Mouse (Mus musculus) embryonic facial prominence, embryonic 11.5 days (tissue): Measurements from ENCODE around the gene Cds2. TPM values are rescaled to one million over a fixed set of nuclear protein-coding genes. Genes with fewer than 3 reads are reported as not detected.
"Not testable (repeated sequence)": the region's sequence is repeated elsewhere in the genome, so short reads cannot be mapped to it uniquely, and the experiment has no call there.

Experiments
- ATAC-seq: fragments of 200-750 bp; cut with Nextera tagmentation; replicated peaks from 2 replicates; pipeline ENCODE4 v1.8.0; 2017; ENCODE audit warnings: low read depth; ENCODE audit not compliant: insufficient number of reproducible peaks, low FRiP score, low TSS enrichment
- DNase-seq: peaks from one replicate; pipeline ENCODE4 v3.0.0-alpha.2; 2015; ENCODE audit warnings: low spot score
- H3K27ac ChIP-seq: fragments of 300-500 bp; sonication (generic); replicated peaks from 2 replicates; pipeline ENCODE4 v1.5.1; 2014; ENCODE audit warnings: mild to moderate bottlenecking, low read depth, low read length, control low read depth
- H3K27me3 ChIP-seq: fragments of 300-500 bp; sonication (generic); 2 replicates; pipeline ENCODE4 v1.6.1; 2014; ENCODE audit warnings: mild to moderate bottlenecking, low read length, moderate library complexity, mixed read lengths; ENCODE audit not compliant: control insufficient read depth, insufficient read depth
- H3K36me3 ChIP-seq: fragments of 300-500 bp; sonication (generic); replicated peaks from 2 replicates; pipeline ENCODE4 v1.6.1; 2014; ENCODE audit warnings: low read depth, mild to moderate bottlenecking, low read length, moderate library complexity, mixed read lengths; ENCODE audit not compliant: control insufficient read depth, insufficient read depth
- H3K4me1 ChIP-seq: fragments of 300-500 bp; sonication (generic); 2 replicates; pipeline ENCODE4 v1.6.1; 2014; ENCODE audit warnings: low read length, mixed read lengths; ENCODE audit not compliant: control insufficient read depth, insufficient read depth
- H3K4me2 ChIP-seq: fragments of 300-500 bp; sonication (generic); 2 replicates; pipeline ENCODE4 v1.6.1; 2014; ENCODE audit warnings: low read depth, mild to moderate bottlenecking, control low read depth, low read length, moderate library complexity
- H3K4me3 ChIP-seq: fragments of 300-500 bp; sonication (generic); 2 replicates; pipeline ENCODE4 v1.5.1; 2014; ENCODE audit warnings: low read depth, low read length, control low read depth
- H3K9ac ChIP-seq: fragments of 300-500 bp; sonication (generic); replicated peaks from 2 replicates; pipeline ENCODE4 v1.6.1; 2014; ENCODE audit warnings: mild to moderate bottlenecking, control low read depth, low read length
- H3K9me3 ChIP-seq: fragments of 300-500 bp; sonication (generic); replicated peaks from 2 replicates; pipeline ENCODE4 v1.6.1; 2016; ENCODE audit warnings: mild to moderate bottlenecking, low read length, inconsistent platforms, mixed read lengths; ENCODE audit not compliant: control insufficient read depth
- WGBS: fragments of 180-500 bp; shearing (Covaris S2); extraction: QIAGEN DNeasy Blood & Tissue Kit; methylation state at CpG from one replicate; pipeline ENCODE4 v1.1.7; 2014; 5-methylcytosine and 5-hydroxymethylcytosine counted together
- polyA plus RNA-seq: library from polyadenylated mRNA; unstranded; fragments of >200 nt; fragmentation: Nextera tagmentation; extraction: Ambion mirVana; gene quantifications from 2 replicates; pipeline ENCODE4 v1.2.1, GENCODE M21; 2014

Gene Cds2
- 32.2 and 33.2 TPM in 2 replicates for polyA plus RNA-seq

GRCm38 (mm10) chr2:132262879-132263398, at the start of gene Cds2:
Gene Cds2 (plus strand): TSS chr2:132263148.
- peak within 1 kb of the TSS; percentile 66 for H3K27ac ChIP-seq
- H3K4me3 ChIP-seq, result peak within 1 kb of the TSS; percentile 80
- no peaks in the 10 kb centered on the region for H3K27me3 ChIP-seq
- no peaks in the 10 kb centered on the region for H3K36me3 ChIP-seq
- H3K9ac ChIP-seq, result peak within 1 kb of the TSS; percentile 84
- ATAC-seq (peak; percentile 97), DNase-seq (peak; percentile 100)
- WGBS, result under 1% methylated on average over 47 of the region's 49 CpGs
- H3K4me2 ChIP-seq, result peak within 1 kb of the TSS; percentile 65
- H3K9me3 ChIP-seq, result no peaks in the 10 kb centered on the region
- no peaks in the 10 kb centered on the region for H3K4me1 ChIP-seq

GRCm38 (mm10) chr2:132221611-132222073, 41.3 kb upstream of the Cds2 start:
- no peak overlapping the region for H3K9ac ChIP-seq
- no peak overlapping the region for H3K4me2 ChIP-seq
- H3K9me3 ChIP-seq, result no peaks in the 10 kb centered on the region
- no peak for ATAC-seq
- no peak overlapping the region for H3K27ac ChIP-seq
- H3K36me3 ChIP-seq, result no peaks in the 10 kb centered on the region
- no peaks in the 10 kb centered on the region for H3K4me1 ChIP-seq
- 72% methylated on average over 11 of the region's 11 CpGs for WGBS
- no peak overlapping the region for H3K4me3 ChIP-seq
- DNase-seq, result no peak
- H3K27me3 ChIP-seq, result no peaks in the 10 kb centered on the region

- H3K9me3 ChIP-seq, result no peaks in the 10 kb centered on the region
- no peaks in the 10 kb centered on the region for H3K36me3 ChIP-seq
- ATAC-seq (no peak), DNase-seq (no peak)
- no peaks in the 10 kb centered on the region for H3K4me1 ChIP-seq
- H3K27me3 ChIP-seq, result no peaks in the 10 kb centered on the region
- no peak overlapping the region for H3K4me3 ChIP-seq
- no peak overlapping the region for H3K4me2 ChIP-seq
- no peak overlapping the region for H3K9ac ChIP-seq
- H3K27ac ChIP-seq, result no peak overlapping the region
- 82% methylated on average over 4 of the region's 4 CpGs for WGBS
Observed at GRCm38 (mm10) chr2:132224359-132224758, 38.6 kb upstream of the Cds2 start.

- ATAC-seq (no peak), DNase-seq (no peak)
- Histone ChIP-seq H3K27ac (no peak overlapping the region), H3K4me2 (no peak overlapping the region), H3K36me3 (no peaks in the 10 kb centered on the region), H3K27me3 (no peaks in the 10 kb centered on the region), H3K4me3 (no peak overlapping the region), H3K4me1 (no peaks in the 10 kb centered on the region), H3K9me3 (no peaks in the 10 kb centered on the region), H3K9ac (no peak overlapping the region)
- 81% methylated on average over 3 of the region's 3 CpGs for WGBS
Observed at GRCm38 (mm10) chr2:132232413-132232945, 30.5 kb upstream of the Cds2 start.

- no peaks in the 10 kb centered on the region for H3K4me1 ChIP-seq
- no peak overlapping the region for H3K9ac ChIP-seq
- ATAC-seq, result no peak
- no peak for DNase-seq
- H3K36me3 ChIP-seq, result no peaks in the 10 kb centered on the region
- H3K9me3 ChIP-seq, result no peaks in the 10 kb centered on the region
- H3K4me2 ChIP-seq, result no peak overlapping the region
- H3K27me3 ChIP-seq, result no peaks in the 10 kb centered on the region
- no peak overlapping the region for H3K4me3 ChIP-seq
- WGBS, result 61% methylated on average over 16 of the region's 16 CpGs
- H3K27ac ChIP-seq, result no peak overlapping the region
Observed at GRCm38 (mm10) chr2:132233985-132234765, 28.8 kb upstream of the Cds2 start.

GRCm38 (mm10) chr2:132235291-132235690, 27.7 kb upstream of the Cds2 start:
- H3K27me3 ChIP-seq, result no peaks in the 10 kb centered on the region
- H3K4me2 ChIP-seq, result no peak overlapping the region
- no peak overlapping the region for H3K9ac ChIP-seq
- no peak for ATAC-seq
- no peak for DNase-seq
- H3K4me1 ChIP-seq, result no peaks in the 10 kb centered on the region
- no peak overlapping the region for H3K27ac ChIP-seq
- WGBS, result 33% methylated on average over 2 of the region's 2 CpGs
- H3K4me3 ChIP-seq, result no peak overlapping the region
- no peaks in the 10 kb centered on the region for H3K36me3 ChIP-seq
- no peaks in the 10 kb centered on the region for H3K9me3 ChIP-seq

GRCm38 (mm10) chr2:132235975-132236374, 27.0 kb upstream of the Cds2 start:
- Histone ChIP-seq H3K27ac (no peak overlapping the region), H3K4me1 (no peaks in the 10 kb centered on the region)

GRCm38 (mm10) chr2:132239434-132239833, 23.5 kb upstream of the Cds2 start:
- H3K4me2 ChIP-seq, H3K4me1 ChIP-seq, H3K27me3 ChIP-seq, H3K36me3 ChIP-seq, H3K4me3 ChIP-seq, DNase-seq, ATAC-seq, H3K27ac ChIP-seq, H3K9ac ChIP-seq, H3K9me3 ChIP-seq: not testable (repeated sequence)
- 89% methylated on average over 3 of the region's 3 CpGs for WGBS

More at GRCm38 (mm10) chr2:132235975-132236374, 27.0 kb upstream of the Cds2 start:
- 83% methylated on average over 7 of the region's 7 CpGs for WGBS
- no peaks in the 10 kb centered on the region for H3K27me3 ChIP-seq
- ATAC-seq (no peak), DNase-seq (no peak)
- H3K4me2 ChIP-seq, result no peak overlapping the region
- H3K9me3 ChIP-seq, result no peaks in the 10 kb centered on the region
- no peak overlapping the region for H3K9ac ChIP-seq
- H3K36me3 ChIP-seq, result no peaks in the 10 kb centered on the region
- H3K4me3 ChIP-seq, result no peak overlapping the region
